Mouse (Mus musculus): ENCODE measurements at regions not wholly inside any gene's neighbourhood (a gene's known extent, or its start where the extent isn't known, plus 50 kb on each side); places are given as distances from the start of the nearest gene placed in this dataset.

- TF ChIP-seq GATA1 (IDR thresholded peaks at IDR 0.05; ENCODE audit: low read length) (no peak), TAL1 (IDR thresholded peaks at IDR 0.05; ENCODE audit: low read length) (no peak)
Measured at GRCm38 (mm10) chr1:190417326-190417725, 246.8 kb upstream of the Prox1 start.

All from erythroblast, embryonic 14.5 days (primary cell).